Mouse (Mus musculus): ENCODE measurements around the gene Gmip. TPM values are rescaled to one million over a fixed set of nuclear protein-coding genes. Genes with fewer than 3 reads are reported as not detected.

Gmip gene
- polyA plus RNA-seq, 1 experiment from 2014 or later: 8.1 TPM

DNA sequence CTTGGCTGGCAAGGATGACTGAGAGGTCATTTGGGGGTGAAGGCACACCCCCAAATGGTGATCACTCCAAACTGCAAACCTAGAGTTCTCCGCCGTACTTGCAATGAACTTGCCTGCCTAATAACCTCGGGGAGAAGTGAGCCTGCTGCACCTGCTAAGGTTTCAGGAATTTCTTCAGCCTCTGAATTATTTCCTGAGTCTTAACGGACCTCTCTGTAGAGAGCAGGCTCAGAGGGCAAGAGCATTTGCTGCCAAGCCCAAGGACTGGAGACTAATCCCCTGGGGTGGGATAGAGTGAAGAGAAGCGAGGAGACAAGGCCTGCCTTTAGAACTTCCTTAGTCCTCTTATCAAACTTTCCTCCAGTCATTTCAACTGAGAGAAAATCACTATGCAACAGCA is 18.7 kb upstream of the Gmip start:
- 74% methylated on average over 5 of the region's 5 CpGs for WGBS
- Histone ChIP-seq H3K27ac (ENCODE audit: low read depth, low read length) (no peak overlapping the region), H3K4me3 (ENCODE audit: low read length) (0 out of 2 replicates have a peak overlapping the region, but pooled peaks have one; percentile 99), H3K4me2 (replicated peaks; ENCODE audit: low read depth, low read length) (peak overlapping the region; percentile 79), H3K9ac (ENCODE audit: low read depth, low read length) (no peak overlapping the region), H3K4me1 (ENCODE audit: control insufficient read depth, insufficient read depth, low read length) (peaks cover 12% of the 10 kb centered on the region), H3K9me3 (ENCODE audit: control insufficient read depth, low read length) (no peaks in the 10 kb centered on the region), H3K36me3 (ENCODE audit: control insufficient read depth, insufficient read depth, low read length) (peaks cover 16% of the 10 kb centered on the region), H3K27me3 (ENCODE audit: control insufficient read depth, insufficient read depth, low read length) (no peaks in the 10 kb centered on the region)
- no peak for ATAC-seq (ENCODE audit: low FRiP score, low TSS enrichment)

DNA sequence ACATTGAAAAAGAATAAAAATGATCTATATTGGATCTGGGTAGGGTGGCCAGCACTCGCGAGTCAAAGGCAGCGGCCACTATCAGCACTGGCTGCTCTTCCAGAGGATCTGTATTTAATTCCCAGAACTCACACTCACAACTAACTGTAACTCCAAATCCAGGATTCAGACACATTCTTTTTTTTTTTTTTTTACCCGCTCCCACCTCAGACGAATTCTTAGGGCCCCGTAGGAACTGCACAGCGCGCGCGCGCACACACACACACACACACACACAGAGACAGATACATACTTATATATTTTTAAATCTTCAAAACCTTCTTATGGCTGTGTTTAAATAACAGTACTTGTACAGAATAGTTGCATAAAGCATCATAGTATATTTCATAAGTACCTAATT is 18.1 kb upstream of the Gmip start:
- Histone ChIP-seq H3K4me2 (replicated peaks; ENCODE audit: low read depth, low read length) (peak overlapping the region; percentile 79), H3K27me3 (ENCODE audit: control insufficient read depth, insufficient read depth, low read length) (no peaks in the 10 kb centered on the region), H3K36me3 (ENCODE audit: control insufficient read depth, insufficient read depth, low read length) (peaks cover 22% of the 10 kb centered on the region), H3K27ac (ENCODE audit: low read depth, low read length) (peak overlapping the region; percentile 84), H3K9me3 (ENCODE audit: control insufficient read depth, low read length) (no peaks in the 10 kb centered on the region), H3K4me3 (ENCODE audit: low read length) (peak overlapping the region; percentile 99), H3K9ac (ENCODE audit: low read depth, low read length) (peak overlapping the region; percentile 96; the same call in 1 of the 2 replicates), H3K4me1 (ENCODE audit: control insufficient read depth, insufficient read depth, low read length) (peaks cover 12% of the 10 kb centered on the region)
- 33% methylated on average over 11 of the region's 11 CpGs for WGBS
- ATAC-seq (ENCODE audit: low FRiP score, low TSS enrichment): 0 out of 2 replicates have a peak, but pooled peaks have one; percentile 21

DNA sequence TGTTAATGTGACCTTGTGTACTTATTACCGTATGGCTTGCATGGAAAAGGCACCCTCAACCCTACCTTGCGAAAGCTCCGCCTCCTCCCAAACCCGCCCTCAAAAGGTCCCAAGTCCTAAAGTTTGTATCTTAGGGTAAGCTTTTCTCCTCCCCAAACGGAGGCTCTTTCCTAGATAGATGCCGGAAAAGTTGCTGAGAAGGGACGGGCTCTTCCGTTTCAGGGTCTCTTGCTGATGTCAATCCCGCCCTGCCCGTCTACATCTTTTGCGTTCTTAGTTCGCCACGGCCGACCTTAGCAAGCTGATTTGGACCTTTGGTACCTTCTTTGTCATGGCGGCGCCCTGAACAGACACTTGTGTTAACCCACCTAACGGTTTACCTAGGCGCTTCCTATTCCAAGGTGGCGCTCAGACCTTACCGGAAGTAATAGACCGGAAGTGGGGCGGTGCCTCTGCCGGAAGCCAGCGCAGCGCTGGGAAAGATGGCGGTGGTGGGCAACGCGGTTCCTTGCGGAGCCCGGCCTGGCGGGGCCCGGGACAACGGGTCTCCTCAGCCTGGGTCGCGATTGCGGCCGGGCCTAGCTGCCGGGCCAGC is 17.6 kb upstream of the Gmip start, which contains the start of the genes Atp13a1 and Zfp866:
TSS of gene Atp13a1 (plus strand) at position 391 of the 595 bp plus-strand sequence.
TSS of gene Zfp866 (minus strand) at position 406 of the 595 bp plus-strand sequence.
- peaks cover 27% of the 10 kb centered on the region for H3K36me3 ChIP-seq (ENCODE audit: control insufficient read depth, insufficient read depth, low read length)
- peak within 1 kb of the TSS; percentile 99 for H3K4me3 ChIP-seq (ENCODE audit: low read length)
- peaks cover 12% of the 10 kb centered on the region for H3K4me1 ChIP-seq (ENCODE audit: control insufficient read depth, insufficient read depth, low read length)
- H3K27me3 ChIP-seq (ENCODE audit: control insufficient read depth, insufficient read depth, low read length): no peaks in the 10 kb centered on the region
- H3K27ac ChIP-seq (ENCODE audit: low read depth, low read length): peak within 1 kb of the TSS; percentile 84
- H3K9ac ChIP-seq (ENCODE audit: low read depth, low read length): peak within 1 kb of the TSS; percentile 96
- peak within 1 kb of the TSS; percentile 79 for H3K4me2 ChIP-seq (replicated peaks; ENCODE audit: low read depth, low read length)
- ATAC-seq (ENCODE audit: low FRiP score, low TSS enrichment): peak; percentile 94
- under 1% methylated on average over 38 of the region's 38 CpGs for WGBS
- H3K9me3 ChIP-seq (ENCODE audit: control insufficient read depth, low read length): no peaks in the 10 kb centered on the region

DNA sequence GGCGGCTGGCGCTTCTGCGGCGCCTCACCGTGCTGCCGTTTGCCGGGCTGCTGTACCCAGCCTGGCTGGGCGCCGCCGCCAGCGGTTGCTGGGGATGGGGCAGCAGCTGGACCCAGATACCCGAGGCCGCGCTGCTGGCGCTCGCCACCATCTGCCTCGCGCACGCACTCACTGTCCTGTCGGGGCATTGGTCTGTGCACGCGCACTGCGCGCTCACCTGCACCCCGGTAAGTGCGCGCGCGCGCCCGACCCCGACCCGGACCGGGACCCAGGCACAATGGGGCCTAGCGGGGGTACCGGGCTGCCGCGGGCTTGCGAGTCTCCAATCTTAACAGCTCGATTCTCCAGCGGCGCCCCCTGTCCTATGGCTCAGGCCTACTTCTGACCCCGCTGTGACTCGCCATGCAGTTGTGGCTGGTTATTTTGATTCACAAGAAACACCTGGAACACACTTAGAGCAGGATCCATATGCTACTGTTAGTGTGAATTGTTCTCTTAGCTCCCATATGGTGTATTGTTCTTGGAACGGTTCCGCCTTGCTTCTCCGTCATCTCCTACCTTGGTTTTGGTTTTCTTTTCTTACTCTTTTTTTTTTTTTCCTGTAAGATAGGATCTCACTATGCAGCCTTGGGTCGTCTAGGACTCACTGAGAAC is 16.9 kb upstream of the Gmip start:
- peak overlapping the region; percentile 79 for H3K4me2 ChIP-seq (replicated peaks; ENCODE audit: low read depth, low read length)
- WGBS: under 1% methylated on average over 47 of the region's 48 CpGs
- peak overlapping the region; percentile 96 for H3K9ac ChIP-seq (ENCODE audit: low read depth, low read length)
- H3K27me3 ChIP-seq (ENCODE audit: control insufficient read depth, insufficient read depth, low read length): no peaks in the 10 kb centered on the region
- peaks cover 34% of the 10 kb centered on the region for H3K36me3 ChIP-seq (ENCODE audit: control insufficient read depth, insufficient read depth, low read length)
- peaks cover 12% of the 10 kb centered on the region for H3K4me1 ChIP-seq (ENCODE audit: control insufficient read depth, insufficient read depth, low read length)
- peak overlapping the region; percentile 99 for H3K4me3 ChIP-seq (ENCODE audit: low read length)
- H3K27ac ChIP-seq (ENCODE audit: low read depth, low read length): peak overlapping the region; percentile 84
- ATAC-seq (ENCODE audit: low FRiP score, low TSS enrichment): peak; percentile 65
- no peaks in the 10 kb centered on the region for H3K9me3 ChIP-seq (ENCODE audit: control insufficient read depth, low read length)

DNA sequence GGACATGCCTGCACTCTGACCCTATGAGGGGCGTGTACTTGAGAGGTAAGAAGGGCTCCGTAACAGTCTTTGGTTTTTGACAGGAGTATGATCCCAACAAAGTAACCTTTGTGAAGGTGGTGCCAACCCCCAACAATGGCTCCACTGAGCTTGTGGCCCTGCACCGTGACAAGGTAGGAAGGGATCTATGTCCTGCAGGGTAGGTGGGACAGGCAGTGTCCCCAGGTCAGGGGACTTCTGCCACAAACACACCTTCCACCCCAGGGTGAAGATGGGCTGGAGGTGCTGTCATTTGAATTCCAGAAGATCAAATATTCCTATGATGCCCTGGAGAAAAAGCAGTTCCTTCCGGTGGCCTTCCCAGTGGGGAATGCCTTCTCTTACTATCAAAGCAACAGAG is 14.8 kb upstream of the Gmip start:
- Histone ChIP-seq H3K4me2 (replicated peaks; ENCODE audit: low read depth, low read length) (no peak overlapping the region), H3K27ac (ENCODE audit: low read depth, low read length) (no peak overlapping the region), H3K4me3 (ENCODE audit: low read length) (no peak overlapping the region), H3K36me3 (ENCODE audit: control insufficient read depth, insufficient read depth, low read length) (peaks cover 55% of the 10 kb centered on the region), H3K4me1 (ENCODE audit: control insufficient read depth, insufficient read depth, low read length) (peaks cover 12% of the 10 kb centered on the region), H3K27me3 (ENCODE audit: control insufficient read depth, insufficient read depth, low read length) (no peaks in the 10 kb centered on the region), H3K9me3 (ENCODE audit: control insufficient read depth, low read length) (no peaks in the 10 kb centered on the region), H3K9ac (ENCODE audit: low read depth, low read length) (no peak overlapping the region)
- ATAC-seq (ENCODE audit: low FRiP score, low TSS enrichment): no peak
- 94% methylated on average over 4 of the region's 4 CpGs for WGBS

DNA sequence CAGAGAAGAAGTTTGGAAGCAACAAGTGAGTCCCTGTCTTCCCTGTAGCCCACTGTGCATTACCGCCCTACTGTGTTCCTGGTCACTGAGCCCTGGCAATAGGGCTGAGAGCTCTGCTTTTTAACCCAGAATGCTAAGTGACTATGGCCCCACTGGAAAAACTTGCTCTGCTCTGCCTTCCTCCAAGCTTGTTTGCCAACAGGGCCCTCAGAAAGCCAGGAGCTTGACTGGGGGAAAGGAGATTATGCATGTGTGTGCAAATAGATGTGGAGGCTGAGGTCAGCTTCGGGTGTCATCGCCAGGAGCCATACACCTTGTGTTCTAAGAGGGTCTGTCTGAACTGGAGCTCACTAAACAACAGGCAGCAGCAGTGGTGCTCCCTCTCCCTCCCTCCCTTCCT is 14.4 kb upstream of the Gmip start:
- Histone ChIP-seq H3K4me2 (replicated peaks; ENCODE audit: low read depth, low read length) (no peak overlapping the region), H3K9ac (ENCODE audit: low read depth, low read length) (no peak overlapping the region), H3K4me3 (ENCODE audit: low read length) (no peak overlapping the region), H3K27me3 (ENCODE audit: control insufficient read depth, insufficient read depth, low read length) (no peaks in the 10 kb centered on the region), H3K36me3 (ENCODE audit: control insufficient read depth, insufficient read depth, low read length) (peaks cover 59% of the 10 kb centered on the region), H3K9me3 (ENCODE audit: control insufficient read depth, low read length) (no peaks in the 10 kb centered on the region), H3K27ac (ENCODE audit: low read depth, low read length) (no peak overlapping the region), H3K4me1 (ENCODE audit: control insufficient read depth, insufficient read depth, low read length) (peaks cover 12% of the 10 kb centered on the region)
- 99% methylated on average over 3 of the region's 3 CpGs for WGBS
- no peak for ATAC-seq (ENCODE audit: low FRiP score, low TSS enrichment)

DNA sequence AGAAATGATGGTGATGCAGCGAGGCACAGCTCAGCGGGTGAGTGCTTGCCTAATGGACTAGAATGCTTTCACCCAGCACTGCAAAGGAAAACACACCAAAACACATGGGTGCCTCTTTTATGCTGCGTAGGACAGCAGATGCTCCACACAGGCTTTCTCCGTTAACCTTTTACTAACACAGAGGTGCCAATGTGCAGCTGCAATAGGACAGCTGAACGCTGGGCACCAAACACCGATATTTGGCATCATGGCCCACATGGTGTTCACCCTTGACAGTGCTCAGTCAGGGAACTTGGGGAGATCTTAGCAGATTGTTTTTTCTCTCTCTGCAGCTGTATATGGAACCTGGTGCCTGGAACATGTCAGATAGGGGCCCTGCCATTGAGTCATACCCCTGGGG is 13.6 kb upstream of the Gmip start:
- 96% methylated on average over 6 of the region's 6 CpGs for WGBS
- Histone ChIP-seq H3K4me3 (ENCODE audit: low read length) (no peak overlapping the region), H3K4me2 (replicated peaks; ENCODE audit: low read depth, low read length) (no peak overlapping the region), H3K27me3 (ENCODE audit: control insufficient read depth, insufficient read depth, low read length) (no peaks in the 10 kb centered on the region), H3K9ac (ENCODE audit: low read depth, low read length) (no peak overlapping the region), H3K36me3 (ENCODE audit: control insufficient read depth, insufficient read depth, low read length) (peaks cover 67% of the 10 kb centered on the region), H3K27ac (ENCODE audit: low read depth, low read length) (no peak overlapping the region), H3K4me1 (ENCODE audit: control insufficient read depth, insufficient read depth, low read length) (peaks cover 12% of the 10 kb centered on the region), H3K9me3 (ENCODE audit: control insufficient read depth, low read length) (no peaks in the 10 kb centered on the region)
- ATAC-seq (ENCODE audit: low FRiP score, low TSS enrichment): no peak

DNA sequence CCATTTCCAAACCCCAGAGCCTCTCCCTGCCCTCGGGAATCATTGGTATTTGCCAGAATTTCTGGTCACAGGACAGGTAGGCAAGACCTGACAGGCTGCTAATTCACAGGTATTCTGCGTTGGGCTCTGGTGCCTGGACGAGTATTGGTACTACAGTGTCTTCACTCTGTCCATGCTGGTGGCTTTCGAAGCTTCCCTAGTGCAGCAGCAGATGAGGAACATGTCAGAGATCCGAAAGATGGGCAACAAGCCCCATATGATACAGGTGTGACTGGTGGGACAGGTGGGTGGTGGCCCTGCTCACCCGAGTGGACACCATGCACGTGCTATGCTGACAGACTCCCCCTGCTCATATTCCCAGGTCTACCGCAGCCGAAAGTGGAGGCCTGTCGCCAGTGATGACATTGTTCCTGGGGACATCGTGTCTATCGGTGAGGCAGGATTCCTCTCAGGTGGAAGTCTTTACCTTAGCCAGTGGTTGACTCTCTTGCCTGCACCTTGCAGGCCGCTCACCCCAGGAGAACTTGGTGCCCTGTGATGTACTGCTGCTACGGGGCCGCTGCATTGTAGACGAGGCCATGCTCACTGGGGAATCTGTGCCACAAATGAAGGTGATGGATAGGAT is 11.6 kb upstream of the Gmip start:
- Histone ChIP-seq H3K27me3 (ENCODE audit: control insufficient read depth, insufficient read depth, low read length) (no peaks in the 10 kb centered on the region), H3K9ac (ENCODE audit: low read depth, low read length) (no peak overlapping the region), H3K4me1 (ENCODE audit: control insufficient read depth, insufficient read depth, low read length) (peaks cover 11% of the 10 kb centered on the region), H3K9me3 (ENCODE audit: control insufficient read depth, low read length) (no peaks in the 10 kb centered on the region), H3K27ac (ENCODE audit: low read depth, low read length) (no peak overlapping the region), H3K4me2 (replicated peaks; ENCODE audit: low read depth, low read length) (no peak overlapping the region), H3K36me3 (ENCODE audit: control insufficient read depth, insufficient read depth, low read length) (peaks cover 84% of the 10 kb centered on the region), H3K4me3 (ENCODE audit: low read length) (no peak overlapping the region)
- WGBS: 96% methylated on average over 16 of the region's 16 CpGs
- ATAC-seq (ENCODE audit: low FRiP score, low TSS enrichment): no peak

DNA sequence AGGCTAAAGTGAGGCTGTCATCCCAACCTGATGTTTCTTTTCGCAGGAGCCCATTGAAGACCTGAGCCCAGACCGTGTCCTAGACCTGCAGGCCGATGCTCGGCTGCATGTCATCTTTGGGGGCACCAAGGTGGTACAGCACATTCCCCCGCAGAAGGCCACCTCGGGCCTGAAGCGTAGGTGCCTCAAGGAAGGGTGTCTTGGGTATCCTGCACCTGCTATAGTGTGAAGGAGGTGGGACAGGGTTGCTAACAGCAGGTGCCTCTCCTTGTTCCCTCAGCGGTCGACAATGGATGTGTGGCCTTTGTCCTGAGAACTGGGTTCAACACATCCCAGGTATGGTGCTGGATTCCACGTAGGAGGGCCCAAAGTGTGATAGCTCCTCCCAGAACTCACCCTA is 10.8 kb upstream of the Gmip start:
- no peak for ATAC-seq (ENCODE audit: low FRiP score, low TSS enrichment)
- H3K4me1 ChIP-seq (ENCODE audit: control insufficient read depth, insufficient read depth, low read length): peaks cover 3% of the 10 kb centered on the region
- H3K4me3 ChIP-seq (ENCODE audit: low read length): no peak overlapping the region
- WGBS: 95% methylated on average over 10 of the region's 10 CpGs
- H3K9me3 ChIP-seq (ENCODE audit: control insufficient read depth, low read length): no peaks in the 10 kb centered on the region
- no peak overlapping the region for H3K9ac ChIP-seq (ENCODE audit: low read depth, low read length)
- H3K27ac ChIP-seq (ENCODE audit: low read depth, low read length): no peak overlapping the region
- no peak overlapping the region for H3K4me2 ChIP-seq (replicated peaks; ENCODE audit: low read depth, low read length)
- peaks cover 93% of the 10 kb centered on the region for H3K36me3 ChIP-seq (ENCODE audit: control insufficient read depth, insufficient read depth, low read length)
- H3K27me3 ChIP-seq (ENCODE audit: control insufficient read depth, insufficient read depth, low read length): no peaks in the 10 kb centered on the region
